ENCODE assay signal across 9 mouse cellular contexts in the genomic region with DNA sequence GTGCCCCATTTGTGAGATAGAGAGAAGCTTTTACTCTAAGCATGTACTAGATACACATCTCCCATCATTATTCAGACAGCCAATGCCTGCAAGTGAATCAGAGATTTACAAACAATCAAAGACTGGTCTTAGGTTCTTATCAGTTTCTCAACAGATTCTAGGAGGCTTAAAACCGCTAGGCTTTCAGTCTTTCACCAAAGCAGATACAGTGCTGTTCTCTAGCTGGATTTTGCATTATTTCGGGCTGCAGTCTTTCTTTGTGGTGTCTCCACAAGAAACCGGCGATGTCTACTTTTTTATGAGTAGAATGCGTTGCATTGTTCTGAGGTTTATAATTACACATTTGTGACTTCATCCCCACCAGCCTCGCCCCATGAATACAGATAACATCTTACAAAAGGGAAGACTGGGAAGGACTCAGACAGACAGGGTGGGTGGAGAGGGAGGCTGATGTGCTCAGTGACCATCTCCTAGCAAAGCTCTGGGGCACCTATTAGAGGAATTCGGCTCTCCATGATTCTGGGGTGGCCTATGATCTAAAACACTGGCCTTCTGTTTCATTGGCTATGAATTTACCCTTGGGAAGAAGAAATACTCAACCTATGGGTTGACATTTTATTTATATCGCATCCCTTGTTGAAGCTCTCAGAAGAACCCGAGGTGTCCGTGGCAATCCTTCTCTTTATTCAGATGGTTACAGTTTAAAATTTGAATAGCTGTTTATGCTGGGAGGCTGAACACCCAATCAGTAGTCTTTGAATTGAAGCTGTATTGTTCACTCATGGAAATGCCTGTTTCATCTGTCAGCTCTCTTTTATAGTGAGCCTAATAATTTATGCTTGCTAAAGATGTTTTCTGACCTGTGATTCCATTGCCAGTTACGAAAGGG.
DNase-seq lines count a peak whose midpoint lies in the region; ATAC-seq and TF ChIP-seq lines count a peak whose summit lies in the region.
"Had no signal": no experiment of that assay in that cellular context is flagged by ENCODE, and none has a peak within 500 bp of the region (broad histone marks: within the 10 kb centered on the region; RNA-seq: fewer than 3 reads in every experiment).

No protein-coding gene starts in this region.

- intact Hi-C loops in left cerebral cortex, postnatal 4 days (cut with DNase I), result loop anchor here (2.0 to 10.0 kb wide), 4 partner anchors 187 to 841 kb away; no protein-coding TSS in a partner anchor
- intact Hi-C loops in left cerebral cortex, adult 2 months (cut with DNase I), result no loop called here
- intact Hi-C loops in gastrocnemius, postnatal 14 days (cut with DNase I; ENCODE audit: low total_unique reads), result no loop called here

- H3K9me3 ChIP-seq in forebrain, embryonic 12.5 days, result no peaks in the 10 kb centered on the region
- no peaks in the 10 kb centered on the region for H3K9me3 ChIP-seq in hindbrain, postnatal 0 days (ENCODE audit: low read length)
- H3K9me3 ChIP-seq in neural tube, embryonic 13.5 days, result no peaks in the 10 kb centered on the region

- H3K4me3 ChIP-seq in left cerebral cortex, adult 2 months, result no peak overlapping the region
- no peak overlapping the region for H3K4me3 ChIP-seq in forebrain, embryonic 12.5 days (replicated peaks)
- no peak overlapping the region for H3K4me3 ChIP-seq in hindbrain, postnatal 0 days (ENCODE audit: low read length)
- H3K4me3 ChIP-seq in neural tube, embryonic 13.5 days, result no peak overlapping the region

- H3K9ac ChIP-seq in forebrain, embryonic 12.5 days, result no peak overlapping the region
- H3K9ac ChIP-seq in hindbrain, postnatal 0 days (replicated peaks; ENCODE audit: low read length), result no peak overlapping the region; the same call in 1 of the 2 replicates
- H3K9ac ChIP-seq in neural tube, embryonic 13.5 days, result no peak overlapping the region

- no peaks in the 10 kb centered on the region for H3K36me3 ChIP-seq in forebrain, embryonic 12.5 days (replicated peaks)
- H3K36me3 ChIP-seq in hindbrain, postnatal 0 days (ENCODE audit: insufficient read depth, low read length), result no peaks in the 10 kb centered on the region
- no peaks in the 10 kb centered on the region for H3K36me3 ChIP-seq in neural tube, embryonic 13.5 days

- peak overlapping the region; percentile 21 for H3K4me2 ChIP-seq in forebrain, embryonic 12.5 days
- peak overlapping the region; percentile 46 for H3K4me2 ChIP-seq in hindbrain, postnatal 0 days (ENCODE audit: low read depth, low read length)
- peak overlapping the region; percentile 27 for H3K4me2 ChIP-seq in neural tube, embryonic 13.5 days

- ATAC-seq in forebrain, embryonic 12.5 days (ENCODE audit: low FRiP score), result peak; percentile 78
- peak; percentile 93 for ATAC-seq in hindbrain, postnatal 0 days
- ATAC-seq in neural tube, embryonic 13.5 days (ENCODE audit: low read depth), result peak; percentile 96
- no peak for ATAC-seq in erythroblast, adult 5-6 weeks (replicated peaks; ENCODE audit: low FRiP score, poor library complexity, severe bottlenecking)

- H3K27me3 ChIP-seq in forebrain, embryonic 12.5 days, result no peaks in the 10 kb centered on the region
- no peaks in the 10 kb centered on the region for H3K27me3 ChIP-seq in hindbrain, postnatal 0 days (ENCODE audit: insufficient read depth, low read length)
- no peaks in the 10 kb centered on the region for H3K27me3 ChIP-seq in neural tube, embryonic 13.5 days

- H3K27ac ChIP-seq in left cerebral cortex, adult 2 months, result no peak overlapping the region; the same call in 1 of the 2 replicates
- H3K27ac ChIP-seq in forebrain, embryonic 12.5 days, result peak overlapping the region; percentile 88
- H3K27ac ChIP-seq in hindbrain, postnatal 0 days, result peak overlapping the region; percentile 80
- H3K27ac ChIP-seq in neural tube, embryonic 13.5 days (replicated peaks), result peak overlapping the region; percentile 86

- TF ChIP-seq CTCF in left cerebral cortex, adult 2 months (IDR thresholded peaks at IDR 0.05), result no peak
- no peak for TF ChIP-seq CTCF in hindbrain, postnatal 0 days (IDR thresholded peaks at IDR 0.05; ENCODE audit: low read depth)

- 42% methylated on average over 11 of the region's 11 CpGs for WGBS in forebrain, embryonic 12.5 days
- WGBS in hindbrain, postnatal 0 days, result 24% methylated on average over 11 of the region's 11 CpGs
- 26% methylated on average over 11 of the region's 11 CpGs for WGBS in neural tube, embryonic 13.5 days

- peak; percentile 51 for DNase-seq in left cerebral cortex, postnatal 4 days
- no peak for DNase-seq in left cerebral cortex, adult 2 months (ENCODE audit: extremely low spot score in 1 of 2, low spot score in 2 of 2)
- peak; percentile 53 for DNase-seq in hindbrain, postnatal 0 days (ENCODE audit: low spot score)
- no peak for DNase-seq in gastrocnemius, postnatal 14 days
- DNase-seq in kidney, postnatal 14 days, result no peak
- DNase-seq: kidney, postnatal 4 days had no signal

- H3K4me1 ChIP-seq in forebrain, embryonic 12.5 days, result peaks cover 35% of the 10 kb centered on the region
- H3K4me1 ChIP-seq in hindbrain, postnatal 0 days (ENCODE audit: insufficient read depth, low read length), result 0 out of 2 replicates have a peak, but pooled peaks cover 5% of the 10 kb centered on the region
- peaks cover 30% of the 10 kb centered on the region for H3K4me1 ChIP-seq in neural tube, embryonic 13.5 days (replicated peaks)

Comparison
In these comparisons a context has a peak if more than half of its experiments do, and no peak if none do; other contexts are left out.
1. DNase-seq: peak in left cerebral cortex, postnatal 4 days (single experiment) and hindbrain, postnatal 0 days (single experiment); none in left cerebral cortex, adult 2 months (0 of 2), gastrocnemius, postnatal 14 days (single experiment) and kidney, postnatal 14 days (single experiment).
2. Peak in every context shown above with its lines, with median percentiles within 50 percentile points of each other: H3K4me2 ChIP-seq.